Mouse (Mus musculus) embryonic facial prominence, embryonic 14.5 days (tissue): Measurements from ENCODE around the gene Gtf3c1. TPM values are rescaled to one million over a fixed set of nuclear protein-coding genes. Genes with fewer than 3 reads are reported as not detected.

Experiments used
- ATAC-seq: fragments of 200-750 bp; cut with Nextera tagmentation; 2 replicates; pipeline ENCODE4 v1.8.0; 2017; ENCODE audit warnings: low read depth, moderate number of reproducible peaks, moderate TSS enrichment
- DNase-seq: peaks from one replicate; pipeline ENCODE4 v3.0.0-alpha.2; 2015; ENCODE audit warnings: low spot score
- H3K27ac ChIP-seq: fragments of 300-500 bp; sonication (generic); replicated peaks from 2 replicates; pipeline ENCODE4 v1.5.1; 2014; ENCODE audit warnings: low read depth, mild to moderate bottlenecking, low read length, moderate library complexity
- H3K27me3 ChIP-seq: fragments of 300-500 bp; sonication (generic); replicated peaks from 2 replicates; pipeline ENCODE4 v1.6.1; 2014; ENCODE audit warnings: low read length; ENCODE audit not compliant: control insufficient read depth, insufficient read depth
- H3K36me3 ChIP-seq: fragments of 300-500 bp; sonication (generic); 2 replicates; pipeline ENCODE4 v1.6.1; 2014; ENCODE audit warnings: low read length, mixed read lengths; ENCODE audit not compliant: control insufficient read depth, insufficient read depth
- H3K4me1 ChIP-seq: fragments of 300-500 bp; sonication (generic); 2 replicates; pipeline ENCODE4 v1.6.1; 2014; ENCODE audit warnings: antibody characterized with exemption, low read length; ENCODE audit not compliant: control insufficient read depth, insufficient read depth
- H3K4me2 ChIP-seq: fragments of 300-500 bp; sonication (generic); 2 replicates; pipeline ENCODE4 v1.6.1; 2014; ENCODE audit warnings: low read depth, mild to moderate bottlenecking, low read length, moderate library complexity, mixed read lengths
- H3K4me3 ChIP-seq: fragments of 300-500 bp; sonication (generic); 2 replicates; pipeline ENCODE4 v1.5.1; 2014; ENCODE audit warnings: low read depth, mild to moderate bottlenecking, low read length
- H3K9ac ChIP-seq: fragments of 300-500 bp; sonication (generic); 2 replicates; pipeline ENCODE4 v1.6.1; 2014; ENCODE audit warnings: low read depth, mild to moderate bottlenecking, low read length, moderate library complexity, mixed read lengths
- H3K9me3 ChIP-seq: fragments of 300-500 bp; sonication (generic); 2 replicates; pipeline ENCODE4 v1.6.1; 2016; ENCODE audit warnings: low read length; ENCODE audit not compliant: control insufficient read depth
- WGBS: fragments of 180-500 bp; shearing (Covaris S2); extraction: QIAGEN DNeasy Blood & Tissue Kit; methylation state at CpG from one replicate; pipeline ENCODE4 v1.1.7; 2014; 5-methylcytosine and 5-hydroxymethylcytosine counted together
- polyA plus RNA-seq: library from polyadenylated mRNA; unstranded; fragments of >200 nt; fragmentation: Nextera tagmentation; extraction: Ambion mirVana; gene quantifications from 2 replicates; pipeline ENCODE4 v1.2.1, GENCODE M21; 2014

Gtf3c1 gene
- polyA plus RNA-seq, 1 experiment from 2014 or later: 26.0 TPM

GRCm38 (mm10) chr7:125679936-125680335 lies 27.6 kb downstream of the Gtf3c1 start:
- no peak for ATAC-seq
- H3K4me2 ChIP-seq: no peak overlapping the region
- no peaks in the 10 kb centered on the region for H3K9me3 ChIP-seq
- H3K9ac ChIP-seq: no peak overlapping the region
- DNase-seq: no peak
- no peak overlapping the region for H3K27ac ChIP-seq
- 83% methylated on average over 9 of the region's 9 CpGs for whole genome bisulfite sequencing
- H3K36me3 ChIP-seq: peaks cover 94% of the 10 kb centered on the region
- no peak overlapping the region for H3K4me3 ChIP-seq
- no peaks in the 10 kb centered on the region for H3K4me1 ChIP-seq
- H3K27me3 ChIP-seq: no peaks in the 10 kb centered on the region

DNA sequence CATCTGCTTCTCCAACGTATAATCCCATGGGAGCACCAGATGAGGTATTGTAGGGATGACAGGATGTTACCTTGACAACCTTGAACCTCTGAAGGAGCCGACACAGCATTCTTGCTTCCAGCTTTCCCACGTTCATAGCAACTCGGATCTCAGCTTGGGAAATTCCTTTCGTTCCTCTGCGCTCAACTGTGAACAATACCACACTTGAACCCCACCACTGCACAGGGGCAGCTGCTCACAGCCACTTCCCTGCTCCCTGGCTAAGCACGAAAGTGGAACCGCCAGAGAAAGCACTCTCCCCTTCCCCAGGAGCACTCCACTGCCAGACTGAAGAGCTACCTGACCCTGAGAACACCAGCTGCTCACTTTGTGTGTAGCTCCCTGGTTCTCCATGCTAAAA lies 28.8 kb downstream of the Gtf3c1 start:
- DNase-seq: peak; percentile 3
- Histone ChIP-seq H3K9me3 (no peaks in the 10 kb centered on the region), H3K9ac (no peak overlapping the region), H3K4me2 (no peak overlapping the region), H3K4me1 (no peaks in the 10 kb centered on the region), H3K27me3 (no peaks in the 10 kb centered on the region), H3K27ac (no peak overlapping the region), H3K4me3 (no peak overlapping the region), H3K36me3 (peaks cover 96% of the 10 kb centered on the region)
- ATAC-seq: no peak
- WGBS: 86% methylated on average over 8 of the region's 8 CpGs

DNA sequence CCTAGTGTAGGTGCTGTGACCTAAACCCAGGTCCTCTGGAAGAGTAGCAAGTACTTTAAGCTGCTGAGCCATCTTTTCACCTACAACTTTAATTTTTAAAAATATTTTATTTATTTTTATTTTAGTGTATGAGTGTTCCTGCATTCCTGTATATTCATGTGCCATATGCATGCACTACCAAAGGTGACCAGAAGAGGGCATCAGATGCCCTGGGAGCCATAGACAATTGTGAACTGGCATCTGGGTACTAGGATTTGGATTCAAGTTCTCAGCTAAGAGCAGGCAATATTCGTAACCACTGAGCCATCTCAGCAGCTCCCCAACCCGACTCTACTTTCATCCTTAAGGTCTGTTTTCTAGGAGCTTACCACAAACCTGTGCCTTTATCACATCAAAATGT lies 32.7 kb downstream of the Gtf3c1 start:
- 89% methylated on average over 2 of the region's 2 CpGs for WGBS
- H3K9ac ChIP-seq: no peak overlapping the region
- no peaks in the 10 kb centered on the region for H3K4me1 ChIP-seq

GRCm38 (mm10) chr7:125671396-125671795 lies 36.2 kb downstream of the Gtf3c1 start:
- no peaks in the 10 kb centered on the region for H3K4me1 ChIP-seq
- no peaks in the 10 kb centered on the region for H3K9me3 ChIP-seq
- H3K4me3 ChIP-seq: no peak overlapping the region
- ATAC-seq: no peak
- H3K36me3 ChIP-seq: peaks cover 97% of the 10 kb centered on the region
- no peaks in the 10 kb centered on the region for H3K27me3 ChIP-seq
- H3K9ac ChIP-seq: no peak overlapping the region
- H3K4me2 ChIP-seq: no peak overlapping the region
- WGBS: 85% methylated on average over 8 of the region's 8 CpGs
- no peak overlapping the region for H3K27ac ChIP-seq
- DNase-seq: no peak

More for the DNA sequence above, 32.7 kb downstream of the Gtf3c1 start:
- Histone ChIP-seq H3K4me2 (no peak overlapping the region), H3K27me3 (no peaks in the 10 kb centered on the region), H3K27ac (no peak overlapping the region), H3K36me3 (peaks cover 100% of the 10 kb centered on the region), H3K4me3 (no peak overlapping the region), H3K9me3 (no peaks in the 10 kb centered on the region)
- ATAC-seq (no peak), DNase-seq (peak; percentile 28)

GRCm38 (mm10) chr7:125670865-125671264 lies 36.7 kb downstream of the Gtf3c1 start:
- WGBS: 89% methylated on average over 6 of the region's 6 CpGs
- no peak for ATAC-seq
- H3K36me3 ChIP-seq: peaks cover 97% of the 10 kb centered on the region

DNA sequence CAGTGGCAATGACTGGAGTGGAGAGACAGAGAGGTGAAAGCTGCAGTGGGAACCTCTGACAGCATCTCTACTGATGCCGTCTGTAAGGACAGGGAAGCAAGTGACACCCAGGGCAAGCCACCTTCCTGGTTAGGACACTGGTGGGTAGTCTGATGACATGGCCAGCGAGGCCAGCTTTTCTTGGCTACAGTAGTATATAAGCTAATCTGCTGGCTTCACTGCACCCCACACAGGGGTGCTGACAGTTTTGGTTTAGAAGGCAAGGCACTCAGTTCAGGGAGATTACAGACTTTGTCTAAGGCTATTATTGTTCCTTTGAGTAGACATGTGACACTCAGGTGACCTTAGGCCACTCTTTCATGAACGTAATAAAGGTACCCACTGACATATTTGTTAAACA lies 43.9 kb downstream of the Gtf3c1 start:
- no peak overlapping the region for H3K4me3 ChIP-seq
- no peaks in the 10 kb centered on the region for H3K27me3 ChIP-seq
- H3K4me2 ChIP-seq: no peak overlapping the region
- H3K36me3 ChIP-seq: peaks cover 92% of the 10 kb centered on the region
- H3K9ac ChIP-seq: no peak overlapping the region
- ATAC-seq (no peak), DNase-seq (no peak)
- 81% methylated on average over 3 of the region's 3 CpGs for WGBS
- no peaks in the 10 kb centered on the region for H3K4me1 ChIP-seq
- H3K27ac ChIP-seq: no peak overlapping the region
- no peaks in the 10 kb centered on the region for H3K9me3 ChIP-seq

More at GRCm38 (mm10) chr7:125670865-125671264, 36.7 kb downstream of the Gtf3c1 start:
- Histone ChIP-seq H3K4me2 (no peak overlapping the region), H3K4me1 (no peaks in the 10 kb centered on the region), H3K9ac (no peak overlapping the region), H3K4me3 (no peak overlapping the region), H3K27me3 (no peaks in the 10 kb centered on the region), H3K9me3 (no peaks in the 10 kb centered on the region), H3K27ac (no peak overlapping the region)
- no peak for DNase-seq

GRCm38 (mm10) chr7:125657511-125657910 lies 50.1 kb downstream of the Gtf3c1 start:
- Histone ChIP-seq H3K9me3 (no peaks in the 10 kb centered on the region), H3K4me1 (no peaks in the 10 kb centered on the region), H3K9ac (no peak overlapping the region), H3K27ac (no peak overlapping the region), H3K4me3 (no peak overlapping the region), H3K36me3 (peaks cover 100% of the 10 kb centered on the region), H3K4me2 (no peak overlapping the region), H3K27me3 (no peaks in the 10 kb centered on the region)
- WGBS: 94% methylated on average over 6 of the region's 6 CpGs
- DNase-seq (no peak), ATAC-seq (no peak)

- Histone ChIP-seq H3K4me1 (no peaks in the 10 kb centered on the region), H3K4me3 (no peak overlapping the region), H3K9me3 (no peaks in the 10 kb centered on the region), H3K9ac (no peak overlapping the region), H3K27ac (no peak overlapping the region), H3K27me3 (no peaks in the 10 kb centered on the region), H3K36me3 (peaks cover 99% of the 10 kb centered on the region), H3K4me2 (no peak overlapping the region)
- 88% methylated on average over 1 of the region's 1 CpGs for WGBS
- no peak for DNase-seq
- ATAC-seq: no peak
Measured at GRCm38 (mm10) chr7:125649013-125649412, 58.6 kb downstream of the Gtf3c1 start.

- WGBS: 88% methylated on average over 7 of the region's 7 CpGs
- ATAC-seq (no peak), DNase-seq (peak; percentile 10)
- no peaks in the 10 kb centered on the region for H3K27me3 ChIP-seq
- no peak overlapping the region for H3K4me3 ChIP-seq
- peaks cover 98% of the 10 kb centered on the region for H3K36me3 ChIP-seq
- no peak overlapping the region for H3K9ac ChIP-seq
- H3K9me3 ChIP-seq: no peaks in the 10 kb centered on the region
- H3K27ac ChIP-seq: no peak overlapping the region
- no peak overlapping the region for H3K4me2 ChIP-seq
- H3K4me1 ChIP-seq: no peaks in the 10 kb centered on the region
Measured at GRCm38 (mm10) chr7:125645413-125645812, 62.2 kb downstream of the Gtf3c1 start.
